Mouse (Mus musculus) urinary bladder, postnatal 10 days (tissue): ENCODE measurements around the gene Fxyd3.

ENCODE experiments used
- DNase-seq: peaks from one replicate; pipeline ENCODE4 v3.0.0; 2022; ENCODE audit warnings: low spot score

The Fxyd3 gene

GRCm38 (mm10) chr7:31076492-31076891, at the start of gene Fxyd3:
TSS of gene Fxyd3 (minus strand) at chr7:31076704.
- no peak for DNase-seq

- no peak for DNase-seq
Measured at GRCm38 (mm10) chr7:31125116-31125515, 48.6 kb upstream of the Fxyd3 start.

- DNase-seq, result no peak
Measured at GRCm38 (mm10) chr7:31124381-31124780, 47.9 kb upstream of the Fxyd3 start.

- DNase-seq, result no peak
Measured at GRCm38 (mm10) chr7:31123697-31124096, 47.2 kb upstream of the Fxyd3 start.

- no peak for DNase-seq
Measured at GRCm38 (mm10) chr7:31122641-31123631, 46.4 kb upstream of the Fxyd3 start.

- no peak for DNase-seq
Measured at GRCm38 (mm10) chr7:31119556-31119955, 43.1 kb upstream of the Fxyd3 start.

- no peak for DNase-seq
Measured at GRCm38 (mm10) chr7:31118486-31118885, 42.0 kb upstream of the Fxyd3 start.

- DNase-seq, result no peak
Measured at GRCm38 (mm10) chr7:31117465-31117864, 41.0 kb upstream of the Fxyd3 start.

- no peak for DNase-seq
Measured at GRCm38 (mm10) chr7:31116721-31117145, 40.2 kb upstream of the Fxyd3 start.

GRCm38 (mm10) chr7:31115587-31116043, 39.1 kb upstream of the Fxyd3 start:
- no peak for DNase-seq

- no peak for DNase-seq
Measured at GRCm38 (mm10) chr7:31115182-31115581, 38.7 kb upstream of the Fxyd3 start, which contains the start of gene Hpn. TSS of gene Hpn (minus strand) at chr7:31115290.

GRCm38 (mm10) chr7:31114646-31115045, 38.1 kb upstream of the Fxyd3 start:
- no peak for DNase-seq

GRCm38 (mm10) chr7:31113800-31114199, 37.3 kb upstream of the Fxyd3 start:
- no peak for DNase-seq

- DNase-seq, result no peak
Measured at GRCm38 (mm10) chr7:31112036-31112435, 35.5 kb upstream of the Fxyd3 start.

GRCm38 (mm10) chr7:31110861-31111385, 34.4 kb upstream of the Fxyd3 start:
- DNase-seq, result no peak

- DNase-seq, result no peak
Measured at GRCm38 (mm10) chr7:31109796-31110195, 33.3 kb upstream of the Fxyd3 start.

- no peak for DNase-seq
Measured at GRCm38 (mm10) chr7:31109091-31109490, 32.6 kb upstream of the Fxyd3 start.

- DNase-seq, result no peak
Measured at GRCm38 (mm10) chr7:31107781-31108180, 31.3 kb upstream of the Fxyd3 start.

GRCm38 (mm10) chr7:31106166-31106565, 29.7 kb upstream of the Fxyd3 start:
- DNase-seq, result no peak

GRCm38 (mm10) chr7:31105061-31105768, 28.7 kb upstream of the Fxyd3 start:
- no peak for DNase-seq

- no peak for DNase-seq
Measured at GRCm38 (mm10) chr7:31100786-31101185, 24.3 kb upstream of the Fxyd3 start.

GRCm38 (mm10) chr7:31099612-31099982, 23.1 kb upstream of the Fxyd3 start:
- DNase-seq, result no peak
